Mouse (Mus musculus) intestine, postnatal 0 days (tissue): ENCODE results near the gene Jph2. TPM values are rescaled to one million over a fixed set of nuclear protein-coding genes. Genes with fewer than 3 reads are reported as not detected.
A peak's percentile ranks its signal among the peaks of the same experiment; 100 is the strongest.

Source experiments
- ATAC-seq: fragments of 200-750 bp; cut with Nextera tagmentation; 2 replicates; pipeline ENCODE4 v1.8.0; 2017; ENCODE audit warnings: mild to moderate bottlenecking, moderate TSS enrichment, moderate library complexity
- H3K27ac ChIP-seq: fragments of 300-500 bp; sonication (generic); 2 replicates; pipeline ENCODE4 v1.5.1; 2014; ENCODE audit warnings: mild to moderate bottlenecking, low read depth, low read length, moderate library complexity
- H3K27me3 ChIP-seq: fragments of 300-500 bp; sonication (generic); replicated peaks from 2 replicates; pipeline ENCODE4 v1.6.1; 2014; ENCODE audit warnings: low read length, mixed read lengths; ENCODE audit not compliant: control insufficient read depth, insufficient read depth
- H3K36me3 ChIP-seq: fragments of 300-500 bp; sonication (generic); 2 replicates; pipeline ENCODE4 v1.6.1; 2014; ENCODE audit warnings: mild to moderate bottlenecking, moderate library complexity; ENCODE audit not compliant: control insufficient read depth, insufficient read depth
- H3K4me1 ChIP-seq: fragments of 300-500 bp; sonication (generic); replicated peaks from 2 replicates; pipeline ENCODE4 v1.6.1; 2014; ENCODE audit warnings: antibody characterized with exemption, low read length, mixed read lengths; ENCODE audit not compliant: control insufficient read depth, insufficient read depth
- H3K4me2 ChIP-seq: fragments of 300-500 bp; sonication (generic); replicated peaks from 2 replicates; pipeline ENCODE4 v1.6.1; 2014; ENCODE audit warnings: low read depth, mild to moderate bottlenecking, moderate library complexity
- H3K4me3 ChIP-seq: fragments of 300-500 bp; sonication (generic); 2 replicates; pipeline ENCODE4 v1.5.1; 2014; ENCODE audit warnings: low read depth, low read length
- H3K9ac ChIP-seq: fragments of 300-500 bp; sonication (generic); 2 replicates; pipeline ENCODE4 v1.6.1; 2014; ENCODE audit warnings: mild to moderate bottlenecking, low read depth, low read length
- H3K9me3 ChIP-seq: fragments of 300-500 bp; sonication (generic); 2 replicates; pipeline ENCODE4 v1.6.1; 2016; ENCODE audit warnings: mixed run types; ENCODE audit not compliant: control insufficient read depth
- CTCF ChIP-seq: sonication (generic); IDR thresholded peaks from 2 replicates; pipeline ENCODE4 v1.5.1; 2016; ENCODE audit warnings: low read depth, mild to moderate bottlenecking, control low read depth, antibody characterized with exemption, moderate library complexity
- WGBS: fragments of 180-500 bp; shearing (Covaris S2); extraction: QIAGEN DNeasy Blood & Tissue Kit; methylation state at CpG from one replicate; pipeline ENCODE4 v1.1.7; 2014; 5-methylcytosine and 5-hydroxymethylcytosine counted together
- polyA plus RNA-seq: library from polyadenylated mRNA; unstranded; fragments of >200 nt; fragmentation: Nextera tagmentation; extraction: Ambion mirVana; gene quantifications from 2 replicates; pipeline ENCODE4 v1.2.1, GENCODE M21; 2015

Gene Jph2
- polyA plus RNA-seq, 1 experiment from 2014 or later: 9.8 TPM

DNA sequence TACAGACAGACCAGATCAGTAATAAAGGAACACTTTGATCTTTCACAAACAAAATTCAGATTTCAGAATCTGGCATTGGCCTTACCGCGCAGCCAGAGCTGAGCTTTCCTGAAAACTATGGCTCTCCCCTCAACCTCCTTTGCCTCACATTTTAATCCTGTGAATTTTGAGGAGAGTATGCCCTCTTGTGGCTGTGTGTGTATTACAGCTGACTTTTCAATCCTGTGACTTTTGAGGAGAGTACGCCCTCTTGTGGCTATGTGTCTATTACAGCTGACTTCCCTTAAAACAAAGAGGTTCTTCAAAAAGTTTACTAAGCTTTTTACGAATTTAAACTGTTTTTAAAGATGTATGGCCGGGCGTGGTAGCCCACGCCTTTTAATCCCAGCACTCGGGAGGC is 3.4 kb upstream of the Jph2 start:
- Histone ChIP-seq H3K4me2 (no peak overlapping the region), H3K27me3 (no peaks in the 10 kb centered on the region), H3K9ac (no peak overlapping the region), H3K4me3 (no peak overlapping the region), H3K36me3 (peaks cover 4% of the 10 kb centered on the region; the same call in 1 of the 2 replicates), H3K9me3 (no peaks in the 10 kb centered on the region), H3K4me1 (peaks cover 2% of the 10 kb centered on the region; the same call in 1 of the 2 replicates), H3K27ac (no peak overlapping the region)
- WGBS: 5% methylated on average over 8 of the region's 8 CpGs
- ATAC-seq: no peak
- TF ChIP-seq CTCF: peak; percentile 99

DNA sequence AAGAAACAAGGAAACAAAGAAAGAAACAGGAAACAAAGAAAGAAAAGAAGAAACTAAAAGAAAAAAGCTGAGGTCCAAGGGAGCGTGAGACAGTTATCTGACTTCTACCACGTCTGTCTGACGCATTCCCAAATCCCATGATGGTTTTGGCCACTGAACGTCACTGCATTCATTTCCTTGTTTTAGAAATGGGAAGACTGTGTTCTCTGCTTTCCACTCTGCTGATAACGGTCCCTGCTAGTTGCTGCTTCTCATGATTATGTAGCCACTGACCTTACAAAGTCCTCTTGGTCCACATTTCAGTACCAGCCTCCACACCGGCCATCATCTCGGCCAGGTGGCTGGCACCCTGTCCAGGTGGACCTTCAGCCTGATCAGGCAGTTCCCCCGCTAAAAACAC is 1.4 kb upstream of the Jph2 start:
- WGBS: 63% methylated on average over 8 of the region's 8 CpGs
- TF ChIP-seq CTCF: no peak
- Histone ChIP-seq H3K4me3 (no peak overlapping the region), H3K9me3 (no peaks in the 10 kb centered on the region), H3K27ac (no peak overlapping the region), H3K4me2 (no peak overlapping the region), H3K9ac (no peak overlapping the region), H3K4me1 (0 out of 2 replicates have a peak, but pooled peaks cover 2% of the 10 kb centered on the region), H3K27me3 (no peaks in the 10 kb centered on the region), H3K36me3 (no peaks in the 10 kb centered on the region)
- ATAC-seq: no peak

DNA sequence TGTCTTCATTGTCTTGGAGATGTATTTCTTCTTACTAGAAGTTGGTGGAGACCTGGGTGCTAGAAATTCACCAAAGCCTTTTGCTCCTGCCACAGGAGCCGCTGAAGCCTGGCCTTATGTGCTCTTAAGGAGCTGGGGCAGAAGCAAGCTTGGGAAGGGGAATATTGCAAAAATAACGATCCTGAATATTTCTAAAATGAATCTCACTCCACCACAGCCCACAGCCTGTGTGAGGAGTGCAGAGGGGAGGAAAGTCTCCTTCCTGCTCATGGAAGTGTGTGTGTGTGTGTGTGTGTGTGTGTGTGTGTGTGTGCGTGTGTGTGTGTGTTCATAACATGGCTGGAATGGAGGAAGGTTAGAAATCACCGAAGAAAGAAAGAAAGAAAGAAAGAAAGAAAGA is 977 bp upstream of the Jph2 start:
- H3K9me3 ChIP-seq: no peaks in the 10 kb centered on the region
- no peaks in the 10 kb centered on the region for H3K36me3 ChIP-seq
- WGBS: 86% methylated on average over 4 of the region's 4 CpGs
- 0 out of 2 replicates have a peak overlapping the region, but pooled peaks have one; percentile 3 for H3K4me2 ChIP-seq
- H3K4me1 ChIP-seq: 0 out of 2 replicates have a peak, but pooled peaks cover 1% of the 10 kb centered on the region
- H3K9ac ChIP-seq: 0 out of 2 replicates have a peak overlapping the region, but pooled peaks have one; percentile 17
- H3K27me3 ChIP-seq: no peaks in the 10 kb centered on the region
- no peak for TF ChIP-seq CTCF
- ATAC-seq: no peak
- H3K27ac ChIP-seq: peak overlapping the region; percentile 54
- no peak overlapping the region for H3K4me3 ChIP-seq

DNA sequence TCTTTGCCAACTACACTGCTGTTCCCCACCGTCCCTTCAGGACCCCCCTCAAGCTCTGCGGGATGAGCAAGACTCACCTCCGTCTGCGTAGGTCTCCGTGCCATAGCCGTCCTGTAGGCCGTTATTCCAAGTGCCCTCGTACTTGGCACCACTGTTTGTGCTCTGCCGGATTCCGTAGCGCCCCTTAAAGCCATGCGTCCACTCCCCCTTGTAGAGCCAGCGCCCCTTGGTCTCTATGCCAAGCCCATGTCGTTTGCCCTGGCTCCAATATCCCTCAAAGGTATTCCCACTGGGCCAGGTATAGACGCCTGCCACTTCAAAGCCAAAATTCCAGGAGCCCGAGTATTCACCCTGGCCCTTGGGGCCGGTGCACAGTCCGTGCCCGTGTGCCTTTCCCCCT is 722 bp downstream of the Jph2 start:
- Histone ChIP-seq H3K9me3 (no peaks in the 10 kb centered on the region), H3K27me3 (no peaks in the 10 kb centered on the region), H3K36me3 (no peaks in the 10 kb centered on the region), H3K9ac (no peak overlapping the region; the same call in 1 of the 2 replicates), H3K27ac (no peak overlapping the region), H3K4me2 (peak overlapping the region; percentile 40), H3K4me3 (peak overlapping the region; percentile 23), H3K4me1 (no peaks in the 10 kb centered on the region)
- no peak for ATAC-seq
- no peak for TF ChIP-seq CTCF
- 84% methylated on average over 19 of the region's 19 CpGs for WGBS

DNA sequence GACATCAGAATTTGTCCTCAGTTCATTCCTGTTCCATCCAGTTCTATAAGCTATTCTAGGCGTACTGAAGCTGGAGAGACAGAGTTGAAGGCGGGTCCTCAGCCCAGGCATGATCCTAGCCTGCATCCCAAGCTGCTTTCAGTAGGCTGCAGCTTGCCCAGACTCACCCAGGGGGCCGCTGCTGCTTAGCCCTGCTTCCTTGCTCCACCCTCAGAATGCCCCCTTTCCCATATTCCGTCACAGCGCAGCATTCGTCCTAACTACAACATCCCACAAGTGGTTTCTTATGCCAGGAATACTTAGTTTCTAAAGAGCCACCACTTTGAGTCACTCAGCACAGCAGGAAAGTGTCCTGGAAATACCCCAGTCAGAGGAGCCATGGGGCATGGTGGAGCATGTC is 2.8 kb downstream of the Jph2 start:
- WGBS: 48% methylated on average over 6 of the region's 6 CpGs
- Histone ChIP-seq H3K27me3 (no peaks in the 10 kb centered on the region), H3K36me3 (no peaks in the 10 kb centered on the region), H3K9ac (no peak overlapping the region), H3K4me1 (no peaks in the 10 kb centered on the region), H3K27ac (no peak overlapping the region), H3K9me3 (no peaks in the 10 kb centered on the region), H3K4me2 (peak overlapping the region; percentile 30), H3K4me3 (no peak overlapping the region)
- TF ChIP-seq CTCF: no peak
- no peak for ATAC-seq

DNA sequence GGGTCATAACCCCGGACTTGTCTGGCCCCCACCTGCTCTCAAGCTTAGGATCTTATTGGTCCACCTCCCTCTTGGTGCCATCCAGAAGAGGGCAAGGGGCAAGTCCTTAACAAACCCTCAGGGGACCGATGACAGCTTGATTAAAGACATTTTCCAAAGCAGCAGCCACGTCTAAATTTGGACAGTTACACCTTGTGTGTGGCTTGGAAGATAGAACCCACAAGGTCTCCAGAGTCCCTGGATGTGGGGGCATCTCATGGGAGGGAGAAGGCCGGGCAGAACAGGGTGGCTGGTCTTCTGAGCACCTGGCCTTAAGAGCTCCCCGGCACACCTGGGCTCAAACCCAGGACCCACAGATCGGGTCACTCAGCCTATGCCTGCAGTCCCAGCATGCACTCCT is 3.8 kb downstream of the Jph2 start:
- Histone ChIP-seq H3K4me3 (no peak overlapping the region), H3K9me3 (no peaks in the 10 kb centered on the region), H3K27me3 (no peaks in the 10 kb centered on the region), H3K4me1 (no peaks in the 10 kb centered on the region), H3K4me2 (peak overlapping the region; percentile 27; the same call in 1 of the 2 replicates), H3K27ac (no peak overlapping the region), H3K36me3 (no peaks in the 10 kb centered on the region), H3K9ac (no peak overlapping the region)
- WGBS: 70% methylated on average over 6 of the region's 6 CpGs
- no peak for TF ChIP-seq CTCF
- no peak for ATAC-seq

DNA sequence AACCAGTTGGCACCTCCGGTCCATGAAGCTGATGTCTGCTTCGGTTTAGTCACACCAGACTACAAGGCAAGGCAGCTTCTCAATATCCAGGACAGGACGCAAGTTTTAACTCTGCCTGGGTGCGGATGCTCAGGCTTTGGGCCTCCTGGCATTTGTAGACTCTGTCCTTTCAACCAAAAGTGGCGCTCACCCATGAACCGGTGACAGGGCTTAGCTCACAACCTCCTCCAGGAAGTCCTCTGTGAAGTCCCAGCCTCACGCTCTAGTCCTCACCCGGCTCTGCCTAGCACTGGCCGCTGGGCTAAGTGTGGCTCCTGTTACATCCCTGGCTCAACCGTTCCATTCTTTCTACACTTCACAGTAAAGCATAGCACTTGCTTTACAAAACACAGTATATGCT is 4.6 kb downstream of the Jph2 start:
- TF ChIP-seq CTCF: no peak
- Histone ChIP-seq H3K4me3 (no peak overlapping the region), H3K9ac (no peak overlapping the region), H3K4me1 (no peaks in the 10 kb centered on the region), H3K36me3 (no peaks in the 10 kb centered on the region), H3K4me2 (peak overlapping the region; percentile 9; the same call in 1 of the 2 replicates), H3K27ac (no peak overlapping the region), H3K9me3 (no peaks in the 10 kb centered on the region), H3K27me3 (no peaks in the 10 kb centered on the region)
- WGBS: 88% methylated on average over 10 of the region's 10 CpGs
- no peak for ATAC-seq
